Mouse (Mus musculus): ENCODE measurements around the gene Slc9a5. TPM values are rescaled to one million over a fixed set of nuclear protein-coding genes. Genes with fewer than 3 reads are reported as not detected.

The Slc9a5 gene
- polyA plus RNA-seq, 1 experiment from 2014 or later = 3.8 TPM

- no peak for ATAC-seq
- DNase-seq (ENCODE audit: low spot score) = no peak
- no peak overlapping the region for H3K27ac ChIP-seq (ENCODE audit: low read depth, low read length)
These were observed 55.9 kb downstream of the Slc9a5 start for GRCm38 (mm10) chr8:105404496-105404895.

GRCm38 (mm10) chr8:105406416-105406815 lies 57.8 kb downstream of the Slc9a5 start:
- Histone ChIP-seq H3K4me1 (ENCODE audit: control insufficient read depth, insufficient read depth, low read length) (no peaks in the 10 kb centered on the region; the same call in 1 of the 2 replicates), H3K27me3 (replicated peaks; ENCODE audit: control insufficient read depth, insufficient read depth, low read length) (no peaks in the 10 kb centered on the region), H3K4me2 (ENCODE audit: low read length) (no peak overlapping the region), H3K9ac (ENCODE audit: low read length) (no peak overlapping the region), H3K27ac (ENCODE audit: low read depth, low read length) (no peak overlapping the region), H3K9me3 (replicated peaks; ENCODE audit: control insufficient read depth, low read length) (no peaks in the 10 kb centered on the region), H3K4me3 (ENCODE audit: low read depth, low read length) (no peak overlapping the region), H3K36me3 (ENCODE audit: control insufficient read depth, insufficient read depth, low read length) (no peaks in the 10 kb centered on the region)
- DNase-seq (ENCODE audit: low spot score) (peak; percentile 64), ATAC-seq (peak; percentile 34; the same call in 1 of the 2 replicates)
- WGBS = 67% methylated on average over 10 of the region's 10 CpGs

More at GRCm38 (mm10) chr8:105404496-105404895, 55.9 kb downstream of the Slc9a5 start:
- no peak overlapping the region for H3K4me2 ChIP-seq (ENCODE audit: low read length)
- no peaks in the 10 kb centered on the region; the same call in 1 of the 2 replicates for H3K4me1 ChIP-seq (ENCODE audit: control insufficient read depth, insufficient read depth, low read length)
- no peak overlapping the region for H3K9ac ChIP-seq (ENCODE audit: low read length)
- H3K36me3 ChIP-seq (ENCODE audit: control insufficient read depth, insufficient read depth, low read length) = no peaks in the 10 kb centered on the region
- no peaks in the 10 kb centered on the region for H3K9me3 ChIP-seq (replicated peaks; ENCODE audit: control insufficient read depth, low read length)
- no peak overlapping the region for H3K4me3 ChIP-seq (ENCODE audit: low read depth, low read length)
- no peaks in the 10 kb centered on the region for H3K27me3 ChIP-seq (replicated peaks; ENCODE audit: control insufficient read depth, insufficient read depth, low read length)
- WGBS = 42% methylated on average over 1 of the region's 1 CpGs

DNA sequence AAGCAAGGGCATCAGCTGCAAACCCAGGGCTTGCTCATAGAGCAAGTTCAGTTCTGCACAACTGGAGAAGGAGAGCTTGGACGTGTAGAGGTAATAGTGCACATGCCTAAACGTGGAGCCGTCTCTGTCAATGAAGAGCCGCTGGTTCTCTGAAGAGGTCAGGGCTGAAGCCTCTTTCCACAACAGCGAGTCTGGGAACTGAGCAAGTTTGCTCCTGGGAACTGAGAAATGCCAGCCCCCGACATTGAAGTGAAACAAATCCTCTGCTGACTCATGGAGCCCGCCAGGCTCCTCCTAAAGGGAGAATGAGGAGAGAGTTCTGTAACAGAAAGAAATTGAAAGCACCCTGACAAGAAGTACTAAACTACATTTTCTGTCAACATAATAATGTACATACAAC lies 59.7 kb downstream of the Slc9a5 start:
- Histone ChIP-seq H3K9ac (ENCODE audit: low read length) (no peak overlapping the region), H3K36me3 (ENCODE audit: control insufficient read depth, insufficient read depth, low read length) (no peaks in the 10 kb centered on the region), H3K4me2 (ENCODE audit: low read length) (no peak overlapping the region), H3K27ac (ENCODE audit: low read depth, low read length) (no peak overlapping the region), H3K4me3 (ENCODE audit: low read depth, low read length) (no peak overlapping the region), H3K4me1 (ENCODE audit: control insufficient read depth, insufficient read depth, low read length) (peaks cover 1% of the 10 kb centered on the region), H3K27me3 (replicated peaks; ENCODE audit: control insufficient read depth, insufficient read depth, low read length) (peaks cover 5% of the 10 kb centered on the region; the same call in 1 of the 2 replicates), H3K9me3 (replicated peaks; ENCODE audit: control insufficient read depth, low read length) (no peaks in the 10 kb centered on the region)
- no peak for ATAC-seq
- DNase-seq (ENCODE audit: low spot score) = no peak
- WGBS = 74% methylated on average over 7 of the region's 7 CpGs

DNA sequence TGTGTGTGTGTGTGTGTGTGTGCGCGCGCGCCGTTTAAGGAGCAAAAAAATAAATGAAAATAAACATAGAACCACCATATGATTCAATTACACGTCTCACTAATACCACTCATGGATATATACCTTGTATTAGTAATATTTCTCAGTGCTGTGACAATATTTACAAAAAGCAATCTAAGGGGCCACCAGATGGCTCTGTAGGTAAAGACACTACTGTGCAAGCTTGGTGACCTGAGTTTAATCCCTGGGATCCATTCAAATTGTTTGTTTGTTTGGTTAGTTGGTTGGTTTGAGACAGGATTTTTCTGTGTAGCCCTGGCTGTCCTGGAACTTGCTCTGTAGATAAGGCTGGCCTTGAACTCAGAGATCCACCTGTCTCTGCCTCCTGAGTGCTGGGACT lies 61.3 kb downstream of the Slc9a5 start:
- H3K9me3 ChIP-seq (replicated peaks; ENCODE audit: control insufficient read depth, low read length) = no peaks in the 10 kb centered on the region
- WGBS = 94% methylated on average over 6 of the region's 6 CpGs
- H3K27me3 ChIP-seq (replicated peaks; ENCODE audit: control insufficient read depth, insufficient read depth, low read length) = peaks cover 11% of the 10 kb centered on the region
- DNase-seq (ENCODE audit: low spot score) (no peak), ATAC-seq (no peak)
- H3K4me2 ChIP-seq (ENCODE audit: low read length) = no peak overlapping the region
- no peaks in the 10 kb centered on the region for H3K36me3 ChIP-seq (ENCODE audit: control insufficient read depth, insufficient read depth, low read length)
- H3K9ac ChIP-seq (ENCODE audit: low read length) = no peak overlapping the region
- peaks cover 3% of the 10 kb centered on the region for H3K4me1 ChIP-seq (ENCODE audit: control insufficient read depth, insufficient read depth, low read length)
- H3K4me3 ChIP-seq (ENCODE audit: low read depth, low read length) = no peak overlapping the region
- H3K27ac ChIP-seq (ENCODE audit: low read depth, low read length) = no peak overlapping the region

DNA sequence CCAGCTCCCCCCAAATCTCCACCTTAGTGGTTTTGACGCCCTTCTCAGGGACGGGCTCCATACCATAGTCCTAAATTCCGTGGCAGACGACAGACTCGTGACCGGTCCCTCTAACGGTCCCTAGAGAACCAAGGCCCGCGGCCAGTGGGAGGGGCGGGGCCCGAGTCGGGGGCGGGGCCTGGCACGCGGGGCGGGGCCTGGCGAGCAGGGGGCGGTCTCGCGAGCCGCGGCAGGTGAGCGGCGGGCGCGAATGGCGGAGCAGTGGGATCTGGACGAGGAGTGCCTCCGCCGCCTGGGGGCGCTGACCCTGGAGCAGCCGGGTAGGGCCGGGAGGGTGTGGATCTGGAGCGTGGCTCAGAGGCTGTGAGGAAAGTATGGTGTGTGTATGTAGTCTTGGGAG lies 64.7 kb downstream of the Slc9a5 start, which contains the start of the genes Kctd19 and Lrrc36:
Gene Kctd19, minus strand, starts transcription at position 112 of the 400 bp plus-strand sequence.
Gene Lrrc36, plus strand, starts transcription at position 181 of the 400 bp plus-strand sequence.
- 2% methylated on average over 34 of the region's 34 CpGs for WGBS
- Histone ChIP-seq H3K9me3 (replicated peaks; ENCODE audit: control insufficient read depth, low read length) (no peaks in the 10 kb centered on the region), H3K4me2 (ENCODE audit: low read length) (peak within 1 kb of the TSS; percentile 48), H3K4me3 (ENCODE audit: low read depth, low read length) (peak within 1 kb of the TSS; percentile 24), H3K36me3 (ENCODE audit: control insufficient read depth, insufficient read depth, low read length) (no peaks in the 10 kb centered on the region), H3K27me3 (replicated peaks; ENCODE audit: control insufficient read depth, insufficient read depth, low read length) (peaks cover 11% of the 10 kb centered on the region), H3K27ac (ENCODE audit: low read depth, low read length) (no peak within 1 kb of the TSS), H3K4me1 (ENCODE audit: control insufficient read depth, insufficient read depth, low read length) (peaks cover 3% of the 10 kb centered on the region; the same call in 1 of the 2 replicates), H3K9ac (ENCODE audit: low read length) (peak within 1 kb of the TSS; percentile 37; the same call in 1 of the 2 replicates)
- ATAC-seq = peak; percentile 67
- DNase-seq (ENCODE audit: low spot score) = no peak

GRCm38 (mm10) chr8:105418992-105419391 lies 70.3 kb downstream of the Slc9a5 start:
- H3K27ac ChIP-seq (ENCODE audit: low read depth, low read length) = no peak overlapping the region
- H3K36me3 ChIP-seq (ENCODE audit: control insufficient read depth, insufficient read depth, low read length) = no peaks in the 10 kb centered on the region
- no peaks in the 10 kb centered on the region for H3K4me1 ChIP-seq (ENCODE audit: control insufficient read depth, insufficient read depth, low read length)
- no peaks in the 10 kb centered on the region for H3K27me3 ChIP-seq (replicated peaks; ENCODE audit: control insufficient read depth, insufficient read depth, low read length)
- no peaks in the 10 kb centered on the region for H3K9me3 ChIP-seq (replicated peaks; ENCODE audit: control insufficient read depth, low read length)
- no peak overlapping the region for H3K4me3 ChIP-seq (ENCODE audit: low read depth, low read length)
- WGBS = 65% methylated on average over 2 of the region's 2 CpGs
- H3K4me2 ChIP-seq (ENCODE audit: low read length) = no peak overlapping the region
- H3K9ac ChIP-seq (ENCODE audit: low read length) = no peak overlapping the region
- ATAC-seq (no peak), DNase-seq (ENCODE audit: low spot score) (no peak)

MicroRNAs within 50 kb of the gene (microRNA counts, 519-probe panel; counts per million panel counts)
- microRNA mmu-miR-328 = 3,670 counts per million, percentile 37 among the panel's probes with 10 or more counts

Small RNA genes lying within 50 kb of the gene (microRNA-seq; reads per million reads assigned to microRNA genes)
- not detected for gene Gm27320
- gene Mir328 = 226 reads per million, percentile 67 among the genes with 10 or more reads in this experiment

Other genes with a start within 250 kb of the Slc9a5 start
- gene Ces4a, start 217.0 kb upstream of the Slc9a5 start, polyA plus RNA-seq (2014; fragmentation: Nextera tagmentation; extraction: Ambion mirVana) = 0.09 TPM in 1 of 2 replicates, not detected in the other
- gene Cbfb, start 178.2 kb upstream of the Slc9a5 start, polyA plus RNA-seq (2014; fragmentation: Nextera tagmentation; extraction: Ambion mirVana) = 34.5 and 39.5 TPM in 2 replicates
- gene D230025D16Rik, start 123.7 kb upstream of the Slc9a5 start, polyA plus RNA-seq (2014; fragmentation: Nextera tagmentation; extraction: Ambion mirVana) = 35.4 and 38.9 TPM in 2 replicates
- 3.1 and 4.1 TPM in 2 replicates for gene B3gnt9, start 93.7 kb upstream of the Slc9a5 start, polyA plus RNA-seq (2014; fragmentation: Nextera tagmentation; extraction: Ambion mirVana)
- 14.8 and 21.8 TPM in 2 replicates for gene Tradd, start 84.2 kb upstream of the Slc9a5 start, polyA plus RNA-seq (2014; fragmentation: Nextera tagmentation; extraction: Ambion mirVana)
- 0.50 and 0.85 TPM in 2 replicates for gene Fbxl8, start 84.2 kb upstream of the Slc9a5 start, polyA plus RNA-seq (2014; fragmentation: Nextera tagmentation; extraction: Ambion mirVana)
- 0.14 and 0.37 TPM in 2 replicates for gene Hsf4, start 79.0 kb upstream of the Slc9a5 start, polyA plus RNA-seq (2014; fragmentation: Nextera tagmentation; extraction: Ambion mirVana)
- 2.9 and 3.0 TPM in 2 replicates for gene Nol3, start 72.7 kb upstream of the Slc9a5 start, polyA plus RNA-seq (2014; fragmentation: Nextera tagmentation; extraction: Ambion mirVana)
- gene 4931428F04Rik, start 59.0 kb upstream of the Slc9a5 start, polyA plus RNA-seq (2014; fragmentation: Nextera tagmentation; extraction: Ambion mirVana) = 67.9 and 69.5 TPM in 2 replicates
- gene Exoc3l, start 52.7 kb upstream of the Slc9a5 start, polyA plus RNA-seq (2014; fragmentation: Nextera tagmentation; extraction: Ambion mirVana) = 8.3 and 8.8 TPM in 2 replicates
- 50.8 and 51.9 TPM in 2 replicates for gene E2f4, start 51.2 kb upstream of the Slc9a5 start, polyA plus RNA-seq (2014; fragmentation: Nextera tagmentation; extraction: Ambion mirVana)
- gene Elmo3, start 43.2 kb upstream of the Slc9a5 start, polyA plus RNA-seq (2014; fragmentation: Nextera tagmentation; extraction: Ambion mirVana) = 0.70 and 0.82 TPM in 2 replicates
- gene Lrrc29, start 22.6 kb upstream of the Slc9a5 start, polyA plus RNA-seq (2014; fragmentation: Nextera tagmentation; extraction: Ambion mirVana) = 0.67 and 0.93 TPM in 2 replicates
- gene Tmem208, start 22.5 kb upstream of the Slc9a5 start, polyA plus RNA-seq (2014; fragmentation: Nextera tagmentation; extraction: Ambion mirVana) = 130 and 141 TPM in 2 replicates
- 0.39 and 0.48 TPM in 2 replicates for gene Fhod1, start 890 bp upstream of the Slc9a5 start, polyA plus RNA-seq (2014; fragmentation: Nextera tagmentation; extraction: Ambion mirVana)
- gene Plekhg4, start 24.4 kb downstream of the Slc9a5 start, polyA plus RNA-seq (2014; fragmentation: Nextera tagmentation; extraction: Ambion mirVana) = 1.1 and 1.2 TPM in 2 replicates
- 0.09 TPM in 1 of 2 replicates, not detected in the other for gene Kctd19, start 64.7 kb downstream of the Slc9a5 start, polyA plus RNA-seq (2014; fragmentation: Nextera tagmentation; extraction: Ambion mirVana)
- gene Lrrc36, start 64.7 kb downstream of the Slc9a5 start, polyA plus RNA-seq (2014; fragmentation: Nextera tagmentation; extraction: Ambion mirVana) = 0.22 and 0.43 TPM in 2 replicates
- 49.2 and 57.0 TPM in 2 replicates for gene Tppp3, start 122.7 kb downstream of the Slc9a5 start, polyA plus RNA-seq (2014; fragmentation: Nextera tagmentation; extraction: Ambion mirVana)
- 15.5 and 22.0 TPM in 2 replicates for gene Zdhhc1, start 148.1 kb downstream of the Slc9a5 start, polyA plus RNA-seq (2014; fragmentation: Nextera tagmentation; extraction: Ambion mirVana)
- 1.1 and 1.8 TPM in 2 replicates for gene Hsd11b2, start 169.9 kb downstream of the Slc9a5 start, polyA plus RNA-seq (2014; fragmentation: Nextera tagmentation; extraction: Ambion mirVana)
- gene Atp6v0d1, start 217.2 kb downstream of the Slc9a5 start, polyA plus RNA-seq (2014; fragmentation: Nextera tagmentation; extraction: Ambion mirVana) = 194 and 211 TPM in 2 replicates

All from forebrain, embryonic 14.5 days (tissue).